Mouse (Mus musculus): ENCODE results near the gene Cacna1g. TPM values are rescaled to one million over a fixed set of nuclear protein-coding genes. Genes with fewer than 3 reads are reported as not detected.
"Not testable (repeated sequence)": the region's sequence is repeated elsewhere in the genome, so short reads cannot be mapped to it uniquely, and the experiment has no call there.

Cacna1g gene
- total and polyA plus RNA-seq, 3 experiments: 0.49 to 38.4 TPM; not detected in 1

- ATAC-seq (ENCODE audit: extremely low read depth, insufficient number of reproducible peaks, low FRiP score, poor library complexity, severe bottlenecking) (no peak), DNase-seq (ENCODE audit: low spot score) (no peak)
- Histone ChIP-seq H3K4me3 (ENCODE audit: low read depth, low read length) (no peak overlapping the region), H3K27me3 (ENCODE audit: insufficient read depth, low read length) (peaks cover 17% of the 10 kb centered on the region), H3K9me3 (replicated peaks) (no peaks in the 10 kb centered on the region), H3K36me3 (replicated peaks) (no peaks in the 10 kb centered on the region), H3K4me1 (ENCODE audit: insufficient read depth, low read depth, low read length) (no peaks in the 10 kb centered on the region)
- no peak for TF ChIP-seq TAL1 (conservative IDR thresholded peaks at IDR 0.05; ENCODE audit: low read depth, low read length)
- no peak for TF ChIP-seq GATA2 (IDR thresholded peaks at IDR 0.05; ENCODE audit: borderline replicate concordance, low read depth, low read length)
- no peak for TF ChIP-seq CTCF (IDR thresholded peaks at IDR 0.05; ENCODE audit: low read depth, low read length)
- no peak for TF ChIP-seq POLR2AphosphoS5 (IDR thresholded peaks at IDR 0.05; ENCODE audit: insufficient replicate concordance, low read depth, low read length)
- no peak for TF ChIP-seq GATA1 (IDR thresholded peaks at IDR 0.05; ENCODE audit: borderline replicate concordance, low read length)
Observed at GRCm38 (mm10) chr11:94402731-94403130, 71.3 kb downstream of the Cacna1g start.

DNA sequence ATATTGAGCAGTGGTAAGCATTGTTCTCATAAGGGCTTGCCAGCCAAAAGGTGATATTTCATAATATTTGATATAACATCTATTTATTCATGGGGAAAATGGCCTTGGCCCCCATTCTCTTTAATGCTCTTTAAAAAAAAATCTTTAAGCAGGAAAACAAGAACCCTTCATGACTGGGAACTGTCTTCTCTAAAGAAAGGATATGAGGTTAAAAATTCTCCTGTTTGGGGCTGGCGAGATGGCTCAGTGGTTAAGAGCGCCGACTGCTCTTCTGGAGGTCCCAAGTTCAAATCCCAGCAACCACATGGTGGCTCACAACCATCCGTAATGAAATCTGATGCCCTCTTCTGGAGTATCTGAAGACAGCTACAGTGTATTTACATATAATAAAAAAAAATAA is 72.0 kb downstream of the Cacna1g start:
- not testable (repeated sequence) for H3K9me3 ChIP-seq (replicated peaks); H3K4me1 ChIP-seq (ENCODE audit: insufficient read depth, low read depth, low read length); ATAC-seq (ENCODE audit: extremely low read depth, insufficient number of reproducible peaks, low FRiP score, poor library complexity, severe bottlenecking); H3K36me3 ChIP-seq (replicated peaks); H3K4me3 ChIP-seq (ENCODE audit: low read depth, low read length); DNase-seq (ENCODE audit: low spot score)
- H3K27me3 ChIP-seq (ENCODE audit: insufficient read depth, low read length): peaks cover 22% of the 10 kb centered on the region

- Histone ChIP-seq H3K27me3 (ENCODE audit: insufficient read depth, low read length) (peaks cover 23% of the 10 kb centered on the region), H3K4me3 (ENCODE audit: low read depth, low read length) (no peak overlapping the region), H3K4me1 (ENCODE audit: insufficient read depth, low read depth, low read length) (no peaks in the 10 kb centered on the region), H3K36me3 (replicated peaks) (no peaks in the 10 kb centered on the region), H3K9me3 (replicated peaks) (no peaks in the 10 kb centered on the region)
- TF ChIP-seq POLR2AphosphoS5 (IDR thresholded peaks at IDR 0.05; ENCODE audit: insufficient replicate concordance, low read depth, low read length) (no peak), CTCF (IDR thresholded peaks at IDR 0.05; ENCODE audit: low read depth, low read length) (no peak), TAL1 (conservative IDR thresholded peaks at IDR 0.05; ENCODE audit: low read depth, low read length) (no peak), GATA1 (IDR thresholded peaks at IDR 0.05; ENCODE audit: borderline replicate concordance, low read length) (no peak), GATA2 (IDR thresholded peaks at IDR 0.05; ENCODE audit: borderline replicate concordance, low read depth, low read length) (no peak)
- ATAC-seq (ENCODE audit: extremely low read depth, insufficient number of reproducible peaks, low FRiP score, poor library complexity, severe bottlenecking): no peak
- no peak for DNase-seq (ENCODE audit: low spot score)
Observed at GRCm38 (mm10) chr11:94400996-94401395, 73.0 kb downstream of the Cacna1g start.

DNA sequence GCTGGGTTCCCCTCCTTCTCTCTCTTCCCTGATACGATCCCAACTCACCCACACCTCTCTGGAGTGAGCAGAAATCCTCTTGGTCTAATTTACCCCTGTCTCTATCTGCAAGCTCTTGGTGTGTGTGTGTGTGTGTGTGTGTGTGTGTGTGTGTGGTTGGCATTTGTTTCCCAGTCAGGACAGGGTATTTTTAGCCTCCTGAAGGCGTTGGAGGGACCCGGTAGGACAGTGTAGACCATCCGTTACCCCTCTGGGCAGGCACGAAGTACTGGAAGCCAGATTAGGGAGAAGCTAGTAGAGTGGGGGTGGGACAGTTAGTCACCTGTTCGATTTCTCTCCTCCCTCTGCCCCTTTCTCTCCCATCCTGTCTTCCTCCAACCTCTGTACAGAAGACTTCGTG is 79.9 kb downstream of the Cacna1g start:
- H3K4me3 ChIP-seq (ENCODE audit: low read depth, low read length): no peak overlapping the region
- TF ChIP-seq POLR2AphosphoS5 (IDR thresholded peaks at IDR 0.05; ENCODE audit: insufficient replicate concordance, low read depth, low read length) (no peak), GATA2 (IDR thresholded peaks at IDR 0.05; ENCODE audit: borderline replicate concordance, low read depth, low read length) (no peak), TAL1 (conservative IDR thresholded peaks at IDR 0.05; ENCODE audit: low read depth, low read length) (no peak), CTCF (IDR thresholded peaks at IDR 0.05; ENCODE audit: low read depth, low read length) (no peak), GATA1 (IDR thresholded peaks at IDR 0.05; ENCODE audit: borderline replicate concordance, low read length) (no peak)
- no peaks in the 10 kb centered on the region for H3K4me1 ChIP-seq (ENCODE audit: insufficient read depth, low read depth, low read length)
- ATAC-seq (ENCODE audit: extremely low read depth, insufficient number of reproducible peaks, low FRiP score, poor library complexity, severe bottlenecking) (no peak), DNase-seq (ENCODE audit: low spot score) (no peak)
- H3K9me3 ChIP-seq (replicated peaks): no peaks in the 10 kb centered on the region
- H3K36me3 ChIP-seq (replicated peaks): no peaks in the 10 kb centered on the region
- peaks cover 40% of the 10 kb centered on the region for H3K27me3 ChIP-seq (ENCODE audit: insufficient read depth, low read length)

- not testable (repeated sequence) for H3K4me1 ChIP-seq (ENCODE audit: insufficient read depth, low read depth, low read length); DNase-seq (ENCODE audit: low spot score); ATAC-seq (ENCODE audit: extremely low read depth, insufficient number of reproducible peaks, low FRiP score, poor library complexity, severe bottlenecking)
Observed at GRCm38 (mm10) chr11:94393490-94393889, 80.5 kb downstream of the Cacna1g start.

DNA sequence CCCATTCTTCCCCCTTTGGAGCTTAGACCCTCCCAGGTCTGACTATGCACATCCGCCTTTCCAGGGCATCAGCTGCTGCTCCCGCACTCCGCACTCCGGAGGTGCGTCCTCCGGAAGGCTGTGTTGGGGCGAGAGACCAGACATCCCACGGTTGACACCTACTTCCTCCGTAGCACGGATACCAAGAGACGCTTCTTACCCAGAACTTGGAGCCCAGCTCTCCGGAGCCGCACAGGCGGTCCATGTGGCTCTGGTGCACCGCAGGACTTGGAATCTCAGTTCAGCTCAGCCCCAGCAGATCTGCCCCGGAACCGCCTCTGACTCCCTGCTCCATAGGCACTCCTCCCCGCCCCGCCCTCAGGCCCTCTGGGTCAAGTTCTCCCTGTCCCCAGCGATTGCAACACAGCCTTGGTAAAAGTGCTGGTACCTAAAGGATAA is 81.3 kb downstream of the Cacna1g start, which contains the start of gene Abcc3:
Abcc3 (minus strand) TSS at position 326 of the 438 bp plus-strand sequence.
- Histone ChIP-seq H3K4me3 (ENCODE audit: low read depth, low read length) (no peak within 1 kb of the TSS), H3K9me3 (replicated peaks) (no peaks in the 10 kb centered on the region), H3K36me3 (replicated peaks) (no peaks in the 10 kb centered on the region), H3K4me1 (ENCODE audit: insufficient read depth, low read depth, low read length) (no peaks in the 10 kb centered on the region), H3K27me3 (ENCODE audit: insufficient read depth, low read length) (peaks cover 44% of the 10 kb centered on the region)
- TF ChIP-seq GATA2 (IDR thresholded peaks at IDR 0.05; ENCODE audit: borderline replicate concordance, low read depth, low read length) (no peak), POLR2AphosphoS5 (IDR thresholded peaks at IDR 0.05; ENCODE audit: insufficient replicate concordance, low read depth, low read length) (no peak)
- DNase-seq (ENCODE audit: low spot score): no peak
- no peak for ATAC-seq (ENCODE audit: extremely low read depth, insufficient number of reproducible peaks, low FRiP score, poor library complexity, severe bottlenecking)

More at GRCm38 (mm10) chr11:94393490-94393889, 80.5 kb downstream of the Cacna1g start:
- peaks cover 37% of the 10 kb centered on the region for H3K27me3 ChIP-seq (ENCODE audit: insufficient read depth, low read length)
- H3K4me3 ChIP-seq (ENCODE audit: low read depth, low read length); H3K36me3 ChIP-seq (replicated peaks); H3K9me3 ChIP-seq (replicated peaks): not testable (repeated sequence)

- Histone ChIP-seq H3K4me1 (ENCODE audit: insufficient read depth, low read depth, low read length) (0 out of 2 replicates have a peak, but pooled peaks cover 2% of the 10 kb centered on the region), H3K36me3 (replicated peaks) (no peaks in the 10 kb centered on the region), H3K9me3 (replicated peaks) (no peaks in the 10 kb centered on the region), H3K4me3 (ENCODE audit: low read depth, low read length) (no peak overlapping the region), H3K27me3 (ENCODE audit: insufficient read depth, low read length) (peaks cover 40% of the 10 kb centered on the region)
- no peak for ATAC-seq (ENCODE audit: extremely low read depth, insufficient number of reproducible peaks, low FRiP score, poor library complexity, severe bottlenecking)
- no peak for TF ChIP-seq GATA1 (IDR thresholded peaks at IDR 0.05; ENCODE audit: borderline replicate concordance, low read length)
- TF ChIP-seq GATA2 (IDR thresholded peaks at IDR 0.05; ENCODE audit: borderline replicate concordance, low read depth, low read length): no peak
- no peak for TF ChIP-seq POLR2AphosphoS5 (IDR thresholded peaks at IDR 0.05; ENCODE audit: insufficient replicate concordance, low read depth, low read length)
- TF ChIP-seq TAL1 (conservative IDR thresholded peaks at IDR 0.05; ENCODE audit: low read depth, low read length): no peak
- TF ChIP-seq CTCF (IDR thresholded peaks at IDR 0.05; ENCODE audit: low read depth, low read length): no peak
- DNase-seq (ENCODE audit: low spot score): no peak
Observed at GRCm38 (mm10) chr11:94391661-94392060, 82.3 kb downstream of the Cacna1g start.
